Mouse (Mus musculus) layer of hippocampus, adult 9-10 months (tissue): ENCODE measurements around the gene Ctf2.
A peak's percentile ranks its signal among the peaks of the same experiment; 100 is the strongest.

Source experiments
- DNase-seq: peaks from one replicate; pipeline ENCODE4 v3.0.0; 2022; ENCODE audit warnings: low spot score

The Ctf2 gene

DNA sequence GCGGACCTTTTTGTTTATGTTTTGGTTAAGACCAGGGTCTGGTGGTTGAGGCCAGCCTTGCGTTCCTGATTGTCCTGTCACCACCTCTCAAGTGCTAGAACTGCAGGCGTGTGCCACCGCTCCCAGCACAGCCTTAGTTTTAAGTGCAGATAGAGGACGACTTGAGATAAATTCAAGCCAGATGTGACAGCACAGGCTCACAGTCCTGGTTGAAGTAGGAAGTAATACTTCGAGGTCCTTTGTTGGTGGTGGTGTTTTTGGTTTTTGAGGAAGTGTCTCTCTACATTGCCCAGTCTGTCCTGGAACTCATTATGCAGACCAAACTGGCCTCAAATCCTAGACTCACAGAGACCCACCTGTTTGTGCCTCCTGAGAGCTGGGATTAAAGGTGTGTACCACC is 27.8 kb upstream of the Ctf2 start:
- DNase-seq = no peak

DNA sequence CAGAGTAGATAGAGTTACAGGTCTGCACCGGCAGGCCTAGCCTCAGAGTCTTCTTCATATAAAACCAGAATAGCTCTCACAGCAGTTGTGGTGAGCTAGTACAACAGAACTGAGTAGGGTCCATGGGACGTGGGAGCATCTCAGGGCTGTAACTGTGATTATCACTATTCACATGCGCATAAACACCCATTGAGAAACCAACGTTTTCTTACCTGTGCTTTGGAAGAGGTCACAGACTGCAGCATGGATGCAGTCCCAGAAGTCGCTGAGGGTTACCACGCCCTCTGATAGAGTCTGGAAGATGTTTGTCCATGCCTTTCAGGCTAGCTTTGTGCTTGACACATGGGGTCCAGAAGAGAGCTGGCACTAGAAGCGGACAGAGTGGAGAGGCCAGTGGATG is 21.8 kb upstream of the Ctf2 start:
- no peak for DNase-seq

DNA sequence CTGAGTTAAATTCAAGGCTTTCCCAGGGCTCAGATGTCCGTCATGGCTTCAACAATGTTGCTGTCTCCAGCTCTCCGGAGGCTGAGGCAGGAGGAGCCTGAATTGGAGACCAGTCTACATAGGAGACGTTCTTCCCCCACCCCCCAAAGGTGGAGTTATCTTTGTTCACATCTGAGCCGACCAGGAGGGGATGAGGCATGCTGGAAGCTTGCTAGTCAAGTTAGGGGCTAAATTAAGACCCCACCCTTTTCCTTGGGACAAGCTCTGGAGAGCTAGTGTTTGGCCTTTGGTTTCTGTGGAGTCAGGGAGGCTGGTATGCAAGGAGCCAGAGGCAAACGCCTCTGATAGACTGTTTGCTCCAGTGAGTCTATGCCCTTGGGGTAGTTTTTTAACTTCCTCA is 21.2 kb upstream of the Ctf2 start:
- DNase-seq = no peak

DNA sequence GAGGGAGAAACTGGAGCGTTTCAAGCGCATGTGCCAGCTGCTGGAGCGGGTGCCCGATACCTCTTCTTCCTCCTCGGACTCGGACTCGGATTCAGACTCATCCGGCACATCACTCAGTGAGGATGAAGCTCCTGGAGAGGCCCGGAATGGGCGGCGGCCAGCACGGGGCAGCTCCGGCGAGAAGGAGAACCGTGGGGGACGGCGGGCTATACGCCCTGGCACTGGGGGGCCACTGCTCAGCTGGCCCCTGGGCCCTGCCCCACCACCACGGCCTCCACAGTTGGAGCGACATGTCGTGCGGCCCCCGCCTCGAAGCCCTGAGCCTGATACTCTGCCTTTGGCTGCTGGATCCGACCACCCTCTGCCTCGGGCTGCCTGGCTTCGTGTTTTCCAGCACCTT is 20.1 kb upstream of the Ctf2 start:
- no peak for DNase-seq

DNA sequence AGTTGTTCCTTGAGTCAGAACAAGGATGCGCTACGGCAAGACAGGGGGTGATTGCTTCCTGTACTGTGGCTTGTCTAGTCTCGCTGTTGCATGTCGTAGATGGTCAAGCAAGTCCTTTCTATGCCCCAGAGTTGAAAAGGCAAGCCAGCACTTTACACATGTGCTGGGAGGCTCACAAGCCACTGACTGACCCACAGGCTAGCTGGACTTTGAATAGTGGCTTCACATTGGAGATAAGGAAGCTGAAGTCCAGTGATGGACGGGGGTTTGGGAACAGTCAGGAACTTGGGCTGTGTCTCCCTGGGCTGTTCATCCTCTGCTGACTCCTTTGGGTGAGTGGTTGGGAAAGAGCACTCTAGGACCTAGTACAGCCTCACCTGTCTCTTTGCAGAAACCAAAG is 19.7 kb upstream of the Ctf2 start:
- DNase-seq = no peak

DNA sequence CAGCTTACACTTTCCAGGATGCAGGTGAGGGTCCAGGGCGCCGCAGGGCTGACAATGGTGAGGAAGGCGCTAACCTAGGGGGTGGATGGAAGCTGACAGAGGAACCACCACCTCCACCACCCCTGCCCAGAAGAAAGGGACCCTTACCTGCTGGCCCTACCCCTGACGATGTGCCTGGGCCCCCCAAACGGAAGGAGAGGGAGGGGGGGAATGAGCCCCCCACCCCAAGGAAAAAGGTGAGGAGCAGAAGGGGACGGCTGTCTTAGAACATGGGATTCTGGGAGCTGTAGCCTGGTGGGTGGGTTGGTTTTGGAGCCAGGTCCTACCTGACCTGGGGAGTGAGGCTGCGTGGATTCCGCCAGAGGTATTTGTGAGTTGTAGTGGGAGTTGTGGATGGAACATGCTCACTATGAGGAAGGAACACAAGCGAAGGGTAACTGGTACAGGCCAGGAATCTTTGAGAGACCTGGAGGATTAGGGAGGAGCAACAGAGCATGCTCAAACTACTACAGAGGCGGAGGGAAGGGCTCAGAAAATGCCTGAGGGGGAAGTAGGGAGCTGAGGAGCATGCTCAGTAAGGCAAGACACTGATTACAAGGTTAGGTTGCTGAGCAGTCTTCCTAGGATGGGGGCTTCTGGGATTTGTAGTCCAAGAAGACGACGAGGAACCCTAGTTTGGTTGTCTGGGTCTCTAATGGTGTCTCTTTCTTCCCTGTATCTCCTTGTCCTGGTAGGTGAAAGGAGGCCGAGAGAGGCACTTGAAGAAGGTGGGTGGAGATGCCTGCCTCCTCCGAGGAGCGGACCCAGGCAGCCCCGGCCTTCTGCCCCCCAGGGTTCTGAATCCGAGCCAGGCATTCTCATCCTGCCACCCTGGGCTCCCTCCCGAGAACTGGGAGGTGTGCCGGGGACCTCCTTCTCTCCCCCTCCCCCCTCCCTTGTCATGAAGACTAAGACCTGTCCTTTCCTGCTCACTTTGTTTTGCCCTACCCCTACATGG is 18.5 kb upstream of the Ctf2 start:
- DNase-seq = no peak

DNA sequence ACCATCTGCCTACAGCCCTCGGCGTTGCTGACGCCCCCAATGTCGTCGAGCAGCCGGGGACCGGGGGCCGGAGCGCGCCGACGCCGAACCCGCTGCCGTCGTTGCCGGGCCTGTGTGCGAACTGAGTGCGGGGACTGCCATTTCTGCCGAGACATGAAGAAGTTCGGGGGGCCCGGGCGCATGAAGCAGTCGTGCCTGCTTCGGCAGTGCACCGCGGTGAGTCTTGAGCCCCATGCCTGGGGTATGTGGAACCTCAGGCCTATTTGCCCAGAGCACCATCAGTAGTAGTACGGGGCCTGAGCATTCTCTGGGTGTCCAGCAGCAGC is 16.2 kb upstream of the Ctf2 start:
- DNase-seq = no peak

DNA sequence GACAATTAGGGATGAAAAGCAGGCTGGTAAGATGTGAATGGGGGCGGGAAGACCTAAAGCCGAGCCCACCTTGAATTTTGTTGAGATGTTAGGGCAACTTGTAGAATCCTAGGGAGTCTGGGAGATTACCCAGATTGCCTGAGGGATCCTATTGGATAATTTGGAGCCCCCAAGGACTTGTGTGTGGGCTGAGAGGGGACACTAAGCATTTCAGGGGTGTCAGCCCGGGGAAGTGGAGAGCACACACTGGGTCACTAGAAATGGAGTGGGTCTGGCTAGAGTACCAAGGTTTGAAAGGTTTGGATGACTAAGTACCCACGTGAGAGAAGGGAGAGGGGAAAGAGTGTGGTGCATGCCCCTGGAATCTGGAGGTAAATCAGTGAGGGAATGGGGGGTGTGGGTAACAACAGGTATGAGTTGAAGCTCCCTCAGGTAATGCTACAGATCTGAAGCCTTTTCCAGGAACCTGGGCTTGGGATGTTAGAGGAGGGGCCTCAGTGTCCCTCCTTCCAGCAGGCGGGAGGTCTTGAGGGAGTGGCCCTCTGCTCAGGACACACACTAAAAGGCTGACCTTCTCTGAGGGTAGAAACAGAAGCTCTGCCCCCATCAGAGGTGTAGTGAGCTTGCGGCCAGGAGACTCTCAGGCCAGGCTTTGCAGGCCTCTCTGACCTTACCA is 15.7 kb upstream of the Ctf2 start:
- no peak for DNase-seq

DNA sequence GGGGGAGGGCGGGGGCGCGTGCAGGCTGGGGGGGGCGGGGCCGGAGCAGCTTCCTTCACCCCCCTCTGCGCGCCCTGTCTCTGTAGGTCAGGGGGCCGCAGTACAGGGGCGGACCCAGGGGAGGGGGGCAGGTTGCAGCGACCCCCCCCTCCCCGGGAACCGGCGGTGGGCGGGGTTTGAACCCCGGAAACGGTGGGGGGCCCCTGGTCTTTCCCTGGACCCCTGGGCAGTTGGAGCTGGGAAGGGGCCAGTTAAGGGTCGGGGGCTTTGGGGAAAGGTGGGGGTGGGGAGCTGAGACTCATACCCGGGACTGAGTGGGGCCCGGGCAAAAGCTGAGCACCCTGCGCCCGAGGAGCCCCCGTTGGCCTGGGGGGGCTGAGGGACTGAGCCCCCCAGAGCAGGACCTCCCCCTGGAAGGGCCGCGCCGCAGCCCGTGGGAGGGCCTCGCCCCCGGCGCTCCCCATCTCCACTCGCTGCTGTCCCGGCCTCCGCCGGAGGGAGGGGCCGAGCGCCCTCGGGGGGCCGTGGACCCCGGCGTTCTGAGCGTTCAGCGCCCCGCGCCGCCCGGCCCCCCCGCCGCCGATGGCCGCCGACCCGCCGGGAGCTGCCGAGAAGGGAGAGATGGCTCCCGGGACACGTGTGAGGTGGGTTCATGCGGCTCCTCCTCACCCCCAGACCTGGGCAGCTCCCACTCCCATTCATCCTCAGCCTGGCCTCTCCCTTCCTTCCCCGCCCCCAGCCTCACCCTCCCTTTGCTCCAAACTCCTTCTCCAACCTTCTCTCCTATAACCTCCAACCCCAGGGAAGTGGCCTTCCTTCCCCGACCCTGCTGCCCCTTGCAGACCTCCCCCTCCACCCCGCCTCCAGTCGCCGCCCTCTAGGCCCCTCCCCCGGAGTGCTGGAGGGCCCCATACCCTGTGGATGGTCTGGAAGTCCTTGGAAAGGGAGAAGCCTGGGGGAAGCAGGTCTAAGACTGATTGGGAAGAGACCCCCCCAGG is 14.8 kb upstream of the Ctf2 start:
- DNase-seq = no peak

DNA sequence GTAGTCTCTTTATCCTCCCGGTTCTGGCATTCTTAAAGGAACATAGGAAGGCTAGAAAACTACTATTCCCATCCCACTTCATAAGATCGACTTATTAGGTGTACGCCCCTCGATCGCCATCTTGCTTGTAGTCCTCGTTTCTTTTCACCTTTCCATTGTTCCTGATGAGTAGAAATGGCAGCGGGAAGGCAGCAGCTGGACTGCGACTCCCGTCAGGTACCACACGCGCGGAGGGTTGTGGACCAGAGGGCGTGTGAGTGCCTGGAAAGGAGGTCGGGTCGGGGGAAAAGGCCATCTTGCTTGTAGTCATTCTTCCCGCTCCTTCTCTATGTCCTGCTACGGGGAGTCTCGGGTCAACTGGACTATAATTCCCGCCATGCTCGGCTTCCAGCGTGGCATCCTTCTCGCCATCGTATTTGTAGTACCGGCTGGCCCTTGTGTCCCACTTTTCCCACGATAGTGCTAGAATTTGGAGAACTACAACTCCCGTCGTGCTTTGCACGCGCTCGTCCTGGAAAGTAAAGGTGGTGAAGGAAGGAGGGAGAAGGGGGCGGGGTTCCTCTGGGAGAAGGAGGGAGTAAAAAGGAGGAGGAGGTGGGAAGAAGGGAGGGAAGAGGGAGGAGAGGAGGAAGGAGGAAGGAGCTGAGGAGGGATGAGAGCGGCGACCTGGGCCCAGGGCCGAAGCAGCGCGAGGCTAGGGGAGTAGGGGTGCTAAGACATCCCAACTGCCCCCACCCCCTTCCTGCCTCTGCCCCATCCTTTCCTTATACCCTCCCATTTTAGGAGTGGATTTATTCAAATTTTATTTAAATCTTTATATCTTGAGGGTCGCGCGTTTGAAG is 13.9 kb upstream of the Ctf2 start:
- DNase-seq = peak; percentile 97

DNA sequence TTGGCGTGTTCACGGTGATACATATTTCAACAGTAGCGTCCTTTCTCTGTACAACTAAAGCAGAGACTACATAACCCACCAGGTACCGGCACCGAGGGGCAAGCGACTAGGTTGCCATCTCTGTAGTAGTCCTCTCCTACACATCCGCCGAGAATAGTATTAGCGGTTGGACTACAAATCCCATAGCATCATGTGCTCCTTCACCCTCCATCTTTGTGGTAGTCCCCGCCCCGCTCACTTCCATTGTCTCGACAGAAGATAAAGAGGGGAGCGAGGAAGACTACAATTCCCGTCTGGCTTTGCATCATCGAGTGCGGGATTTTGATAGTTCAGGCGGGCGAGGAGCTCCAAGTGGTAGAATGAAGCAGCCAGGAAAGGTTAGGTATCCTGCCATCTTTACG is 13.3 kb upstream of the Ctf2 start:
- DNase-seq = peak; percentile 97

DNA sequence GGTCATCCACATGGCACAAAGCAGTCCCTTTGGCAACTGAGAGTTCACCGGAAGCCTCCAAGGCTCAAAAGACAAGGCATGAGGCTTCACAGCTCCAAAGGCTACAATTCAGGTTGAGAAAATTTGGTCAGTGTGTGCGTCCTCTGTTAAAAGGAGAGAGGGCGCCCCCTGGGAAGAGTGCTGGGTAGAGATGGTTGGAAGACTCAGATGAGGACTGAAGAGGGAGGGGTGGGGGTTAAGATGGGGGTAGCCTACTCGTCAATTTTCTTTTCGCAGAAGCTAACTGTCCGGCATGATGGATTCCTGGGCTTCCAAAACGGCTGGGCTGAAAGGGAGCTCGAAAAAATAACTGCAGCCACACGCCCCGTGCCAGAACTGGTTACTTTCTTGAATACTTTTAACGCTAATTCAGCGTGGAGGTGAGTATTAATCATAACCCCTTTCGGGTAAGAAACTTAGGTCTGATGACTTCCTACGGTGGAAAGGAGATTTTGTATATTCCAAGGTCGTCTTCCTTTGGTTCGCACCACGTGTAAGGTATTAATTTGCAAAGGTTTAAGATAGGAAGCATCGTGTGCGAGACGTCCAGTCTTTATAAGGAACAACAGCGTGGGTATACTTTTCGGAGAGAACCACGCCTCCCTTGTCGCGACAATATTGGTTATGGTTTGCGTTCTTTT is 12.5 kb upstream of the Ctf2 start, which contains the start of gene Fbxl19:
TSS of gene Fbxl19 (plus strand) at position 178 of the 680 bp plus-strand sequence.
- peak; percentile 62 for DNase-seq

DNA sequence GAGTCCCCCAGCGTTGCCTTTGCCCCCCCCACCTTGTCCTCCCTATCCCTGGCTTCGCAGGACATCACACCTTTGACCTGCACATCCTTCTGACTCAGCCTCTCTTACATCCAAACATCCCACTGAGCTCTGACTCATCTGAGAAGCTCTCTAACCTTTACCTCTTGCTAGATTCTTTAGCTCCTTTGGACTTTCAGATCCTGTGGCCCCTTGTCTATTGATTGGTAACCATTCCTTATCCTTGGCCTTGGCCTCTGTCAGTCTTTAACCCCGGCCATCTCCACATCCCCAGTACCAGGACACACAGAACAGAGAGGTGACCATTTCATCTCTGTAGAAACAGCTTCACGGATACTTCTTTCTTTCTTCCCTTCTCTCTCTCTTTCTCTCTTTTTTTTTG is 1.8 kb downstream of the Ctf2 start:
- no peak for DNase-seq

DNA sequence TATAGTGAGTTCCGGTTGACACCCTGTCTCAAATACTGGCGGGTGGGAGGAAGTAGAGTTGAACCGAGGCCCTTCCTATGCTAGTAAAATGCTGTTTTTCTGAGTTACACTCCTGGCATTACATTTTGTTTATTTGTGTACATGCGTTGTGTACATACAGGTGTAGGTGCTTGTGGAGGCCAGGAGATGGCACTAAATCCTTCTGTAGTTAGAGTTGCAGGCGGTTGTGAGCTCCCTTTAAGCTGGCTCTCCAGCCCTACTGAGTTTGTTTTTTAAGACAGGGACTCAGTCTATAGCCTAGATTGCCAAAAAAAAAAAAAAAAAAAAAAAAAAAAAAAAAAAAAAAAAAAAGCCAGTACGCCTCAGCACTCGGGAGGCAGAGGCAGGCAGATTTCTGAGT is 4.1 kb downstream of the Ctf2 start:
- DNase-seq = no peak

DNA sequence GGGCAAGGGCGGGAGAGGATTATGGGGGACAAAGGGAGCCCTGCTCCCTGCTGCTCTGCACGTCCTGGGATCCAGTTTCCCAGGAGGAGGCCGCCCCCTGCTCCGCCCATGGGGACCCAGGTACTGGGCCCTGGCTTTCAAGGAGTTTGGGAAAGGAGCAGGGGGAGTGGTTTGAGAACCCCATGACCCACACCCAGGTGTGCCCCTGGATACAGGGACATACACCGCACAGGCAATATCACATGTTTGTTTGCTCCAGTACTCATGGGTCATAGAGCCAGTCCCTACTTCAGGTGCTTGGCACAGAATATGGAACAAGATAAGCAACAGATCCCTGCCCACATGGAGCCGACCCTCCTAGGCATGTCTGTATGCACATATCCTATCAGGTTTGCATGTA is 6.0 kb downstream of the Ctf2 start:
- no peak for DNase-seq

DNA sequence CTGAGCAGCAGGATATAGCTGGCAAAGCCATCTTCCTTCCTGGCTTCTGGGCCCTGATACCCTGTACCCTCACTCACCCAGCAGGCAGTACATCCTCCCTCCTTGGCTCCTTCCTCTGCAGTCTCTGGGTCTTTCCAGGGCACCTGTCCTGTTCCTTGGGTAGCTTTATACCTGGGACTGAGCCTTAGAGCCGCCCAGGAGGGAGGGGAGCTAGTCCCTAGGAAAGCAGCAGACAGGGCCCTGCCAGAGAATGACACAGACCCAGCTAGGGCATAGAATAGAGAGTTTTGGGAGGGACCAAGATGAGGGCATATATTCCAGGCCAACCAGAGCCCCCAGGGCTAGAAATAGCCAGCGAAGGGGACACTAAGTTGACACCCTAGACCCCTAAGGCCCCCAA is 6.5 kb downstream of the Ctf2 start:
- DNase-seq = no peak

DNA sequence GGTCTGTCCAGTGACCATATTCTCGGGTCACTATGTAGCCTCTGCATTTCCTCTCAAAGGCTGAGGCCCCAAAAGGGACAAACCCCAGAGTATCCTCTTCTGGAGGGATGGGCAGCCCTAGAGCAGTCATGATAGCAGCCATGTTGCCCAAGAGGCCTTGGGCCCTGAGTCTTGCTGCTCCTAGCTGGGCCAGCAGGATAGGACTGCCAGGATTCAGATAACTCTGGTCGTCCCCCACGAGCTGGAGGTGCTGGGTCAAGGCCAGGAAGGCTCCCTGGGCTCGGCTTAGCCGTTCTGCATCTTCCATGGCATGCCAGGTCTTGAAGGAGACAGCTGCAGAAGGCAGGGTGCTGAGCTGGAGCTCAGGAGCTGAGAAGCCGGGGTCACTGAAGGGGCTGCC is 12.7 kb downstream of the Ctf2 start:
- DNase-seq = no peak

DNA sequence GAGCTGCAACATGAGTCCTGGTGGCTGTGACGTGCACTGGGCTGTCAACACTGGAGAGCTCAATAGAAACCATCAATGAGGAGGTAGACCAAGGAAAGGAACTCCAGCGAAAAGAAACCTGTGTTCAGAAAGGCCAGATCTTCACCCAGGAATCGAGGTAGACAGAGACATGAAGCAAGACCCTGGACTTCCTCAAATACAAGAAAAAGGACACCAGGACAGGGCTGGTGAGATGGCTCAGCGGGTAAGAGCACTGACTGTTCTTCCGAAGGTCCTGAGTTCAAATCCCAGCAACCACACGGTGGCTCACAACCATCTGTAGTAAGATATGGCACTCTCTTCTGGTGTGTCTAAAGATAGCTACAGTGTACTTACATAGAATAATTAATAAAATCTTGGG is 13.6 kb downstream of the Ctf2 start:
- DNase-seq = no peak

DNA sequence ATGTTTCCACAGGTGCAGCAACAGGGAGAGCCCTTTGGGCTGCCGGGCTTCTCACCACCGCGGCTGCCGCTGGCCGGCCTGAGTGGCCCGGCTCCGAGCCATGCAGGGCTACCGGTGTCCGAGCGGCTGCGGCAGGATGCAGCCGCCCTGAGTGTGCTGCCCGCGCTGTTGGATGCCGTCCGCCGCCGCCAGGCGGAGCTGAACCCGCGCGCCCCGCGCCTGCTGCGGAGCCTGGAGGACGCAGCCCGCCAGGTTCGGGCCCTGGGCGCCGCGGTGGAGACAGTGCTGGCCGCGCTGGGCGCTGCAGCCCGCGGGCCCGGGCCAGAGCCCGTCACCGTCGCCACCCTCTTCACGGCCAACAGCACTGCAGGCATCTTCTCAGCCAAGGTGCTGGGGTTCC is 15.0 kb downstream of the Ctf2 start:
- DNase-seq = peak; percentile 26

DNA sequence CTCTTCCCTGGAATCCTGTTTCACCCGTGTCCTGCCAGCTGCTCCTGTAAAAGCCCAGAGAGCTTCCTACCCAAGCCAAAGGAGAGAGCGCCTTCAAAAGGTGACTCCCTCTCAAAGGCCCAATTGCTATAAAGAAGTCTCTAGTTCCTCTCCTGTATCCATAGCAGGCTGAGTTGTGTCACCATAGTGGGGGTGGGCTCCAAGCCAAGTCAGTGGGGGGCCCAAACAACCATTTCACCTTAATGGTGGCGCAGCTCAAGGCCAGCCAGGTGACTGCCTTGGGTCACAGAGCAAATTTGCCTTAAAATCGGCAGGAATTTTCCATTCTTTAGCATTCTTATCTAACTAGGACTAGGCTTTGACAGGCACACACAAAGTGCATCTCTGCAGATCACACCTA is 17.1 kb downstream of the Ctf2 start:
- no peak for DNase-seq
